Mouse (Mus musculus) neural tube, embryonic 12.5 days (tissue): ENCODE results near the gene Junb. TPM values are rescaled to one million over a fixed set of nuclear protein-coding genes. Genes with fewer than 3 reads are reported as not detected.

Experiments used
- ATAC-seq: fragments of 200-750 bp; cut with Nextera tagmentation; 2 replicates; pipeline ENCODE4 v1.8.0; 2017; ENCODE audit warnings: low read depth, mild to moderate bottlenecking, moderate TSS enrichment, moderate library complexity; ENCODE audit not compliant: low FRiP score
- H3K27ac ChIP-seq: fragments of 300-500 bp; sonication (generic); 2 replicates; pipeline ENCODE4 v1.5.1; 2016
- H3K27me3 ChIP-seq: fragments of 300-500 bp; sonication (generic); replicated peaks from 2 replicates; pipeline ENCODE4 v1.6.1; 2016; ENCODE audit warnings: mild to moderate bottlenecking
- H3K36me3 ChIP-seq: fragments of 300-500 bp; sonication (generic); 2 replicates; pipeline ENCODE4 v1.6.1; 2016; ENCODE audit warnings: mild to moderate bottlenecking
- H3K4me1 ChIP-seq: fragments of 300-500 bp; sonication (generic); 2 replicates; pipeline ENCODE4 v1.6.1; 2016
- H3K4me2 ChIP-seq: fragments of 300-500 bp; sonication (generic); replicated peaks from 2 replicates; pipeline ENCODE4 v1.6.1; 2016; ENCODE audit warnings: mild to moderate bottlenecking
- H3K4me3 ChIP-seq: fragments of 300-500 bp; sonication (generic); 2 replicates; pipeline ENCODE4 v1.5.1; 2016
- H3K9ac ChIP-seq: fragments of 300-500 bp; sonication (generic); 2 replicates; pipeline ENCODE4 v1.6.1; 2016; ENCODE audit warnings: mild to moderate bottlenecking
- H3K9me3 ChIP-seq: fragments of 300-500 bp; sonication (generic); 2 replicates; pipeline ENCODE4 v1.6.1; 2016; ENCODE audit warnings: mild to moderate bottlenecking
- WGBS: fragments of 180-500 bp; shearing (Covaris S2); methylation state at CpG from one replicate; pipeline ENCODE4 v1.1.7; 2016; 5-methylcytosine and 5-hydroxymethylcytosine counted together
- polyA plus RNA-seq: library from polyadenylated mRNA; unstranded; fragments of >200 nt; fragmentation: Nextera tagmentation; extraction: Ambion mirVana; gene quantifications from 2 replicates; pipeline ENCODE4 v1.2.1, GENCODE M21; 2016

Gene Junb
- polyA plus RNA-seq, 1 experiment from 2014 or later = 9.9 TPM

- H3K36me3 ChIP-seq = no peaks in the 10 kb centered on the region
- no peak for ATAC-seq
- no peak overlapping the region for H3K4me2 ChIP-seq
- H3K4me3 ChIP-seq = no peak overlapping the region
- H3K9ac ChIP-seq = no peak overlapping the region
- H3K4me1 ChIP-seq = peaks cover 7% of the 10 kb centered on the region; the same call in 1 of the 2 replicates
- H3K27me3 ChIP-seq = peaks cover 60% of the 10 kb centered on the region
- no peaks in the 10 kb centered on the region for H3K9me3 ChIP-seq
- no peak overlapping the region for H3K27ac ChIP-seq
- 17% methylated on average over 28 of the region's 28 CpGs for WGBS
Observed at GRCm38 (mm10) chr8:85011242-85011641, 32.7 kb upstream of the Junb start.

- ATAC-seq = no peak
- H3K36me3 ChIP-seq = peaks cover 3% of the 10 kb centered on the region; the same call in 1 of the 2 replicates
- H3K4me1 ChIP-seq = no peaks in the 10 kb centered on the region
- no peak overlapping the region for H3K4me3 ChIP-seq
- peaks cover 38% of the 10 kb centered on the region for H3K27me3 ChIP-seq
- H3K9me3 ChIP-seq = no peaks in the 10 kb centered on the region
- no peak overlapping the region for H3K27ac ChIP-seq
- WGBS = 15% methylated on average over 25 of the region's 25 CpGs
- H3K4me2 ChIP-seq = no peak overlapping the region
- no peak overlapping the region for H3K9ac ChIP-seq
Observed at GRCm38 (mm10) chr8:85007686-85008085, 29.2 kb upstream of the Junb start.

GRCm38 (mm10) chr8:84997649-84998295 is 19.3 kb upstream of the Junb start:
- no peak overlapping the region for H3K27ac ChIP-seq
- peak overlapping the region; percentile 36; the same call in 1 of the 2 replicates for H3K9ac ChIP-seq
- H3K9me3 ChIP-seq = 0 out of 2 replicates have a peak, but pooled peaks cover 3% of the 10 kb centered on the region
- peaks cover 2% of the 10 kb centered on the region; the same call in 1 of the 2 replicates for H3K36me3 ChIP-seq
- peak; percentile 75 for ATAC-seq
- no peak overlapping the region; the same call in 1 of the 2 replicates for H3K4me3 ChIP-seq
- H3K27me3 ChIP-seq = peaks cover 16% of the 10 kb centered on the region
- peak overlapping the region; percentile 49 for H3K4me2 ChIP-seq
- WGBS = 8% methylated on average over 19 of the region's 19 CpGs
- H3K4me1 ChIP-seq = peaks cover 9% of the 10 kb centered on the region; the same call in 1 of the 2 replicates

GRCm38 (mm10) chr8:84996978-84997377 is 18.5 kb upstream of the Junb start:
- Histone ChIP-seq H3K4me3 (no peak overlapping the region), H3K4me1 (peaks cover 9% of the 10 kb centered on the region; the same call in 1 of the 2 replicates), H3K36me3 (no peaks in the 10 kb centered on the region), H3K27ac (no peak overlapping the region), H3K4me2 (no peak overlapping the region), H3K9me3 (0 out of 2 replicates have a peak, but pooled peaks cover 3% of the 10 kb centered on the region), H3K9ac (no peak overlapping the region), H3K27me3 (peaks cover 16% of the 10 kb centered on the region)
- 79% methylated on average over 5 of the region's 5 CpGs for WGBS
- no peak for ATAC-seq

GRCm38 (mm10) chr8:84995680-84996079 is 17.2 kb upstream of the Junb start:
- WGBS = 23% methylated on average over 25 of the region's 25 CpGs
- Histone ChIP-seq H3K4me2 (0 out of 2 replicates have a peak overlapping the region, but pooled peaks have one; percentile 20), H3K9me3 (0 out of 2 replicates have a peak, but pooled peaks cover 3% of the 10 kb centered on the region), H3K4me1 (peaks cover 14% of the 10 kb centered on the region; the same call in 1 of the 2 replicates), H3K36me3 (no peaks in the 10 kb centered on the region), H3K4me3 (no peak overlapping the region), H3K27me3 (peaks cover 16% of the 10 kb centered on the region), H3K9ac (peak overlapping the region; percentile 26; the same call in 1 of the 2 replicates), H3K27ac (no peak overlapping the region)
- no peak for ATAC-seq

- H3K4me3 ChIP-seq = no peak overlapping the region
- H3K27me3 ChIP-seq = peaks cover 16% of the 10 kb centered on the region
- no peaks in the 10 kb centered on the region for H3K36me3 ChIP-seq
- H3K9ac ChIP-seq = no peak overlapping the region
- H3K4me1 ChIP-seq = peaks cover 15% of the 10 kb centered on the region; the same call in 1 of the 2 replicates
- ATAC-seq = no peak
- WGBS = 95% methylated on average over 9 of the region's 9 CpGs
- H3K4me2 ChIP-seq = no peak overlapping the region
- H3K9me3 ChIP-seq = 0 out of 2 replicates have a peak, but pooled peaks cover 3% of the 10 kb centered on the region
- H3K27ac ChIP-seq = no peak overlapping the region
Observed at GRCm38 (mm10) chr8:84994375-84994774, 15.9 kb upstream of the Junb start.

- 1% methylated on average over 15 of the region's 15 CpGs for WGBS
- no peak overlapping the region for H3K27ac ChIP-seq
- H3K4me1 ChIP-seq = peaks cover 14% of the 10 kb centered on the region; the same call in 1 of the 2 replicates
- H3K4me2 ChIP-seq = peak overlapping the region; percentile 89
- peak overlapping the region; percentile 62 for H3K9ac ChIP-seq
- ATAC-seq = peak; percentile 67
- H3K36me3 ChIP-seq = no peaks in the 10 kb centered on the region
- peak overlapping the region; percentile 55 for H3K4me3 ChIP-seq
- no peaks in the 10 kb centered on the region for H3K9me3 ChIP-seq
- peaks cover 33% of the 10 kb centered on the region for H3K27me3 ChIP-seq
Observed at GRCm38 (mm10) chr8:84990836-84991235, 12.3 kb upstream of the Junb start.

GRCm38 (mm10) chr8:84990349-84990748 is 11.8 kb upstream of the Junb start, which contains the start of gene Hook2:
Hook2 (plus strand) TSS chr8:84990603.
- peak; percentile 94 for ATAC-seq
- Histone ChIP-seq H3K36me3 (no peaks in the 10 kb centered on the region), H3K4me2 (peak within 1 kb of the TSS; percentile 89), H3K9ac (peak within 1 kb of the TSS; percentile 62), H3K4me1 (peaks cover 16% of the 10 kb centered on the region), H3K4me3 (peak within 1 kb of the TSS; percentile 55), H3K27me3 (peaks cover 28% of the 10 kb centered on the region), H3K27ac (no peak within 1 kb of the TSS), H3K9me3 (no peaks in the 10 kb centered on the region)
- under 1% methylated on average over 28 of the region's 28 CpGs for WGBS

GRCm38 (mm10) chr8:84989810-84990209 is 11.3 kb upstream of the Junb start:
- Histone ChIP-seq H3K9ac (peak overlapping the region; percentile 61), H3K4me3 (peak overlapping the region; percentile 55), H3K27ac (no peak overlapping the region), H3K27me3 (peaks cover 27% of the 10 kb centered on the region), H3K36me3 (no peaks in the 10 kb centered on the region), H3K9me3 (no peaks in the 10 kb centered on the region), H3K4me1 (peaks cover 21% of the 10 kb centered on the region), H3K4me2 (peak overlapping the region; percentile 89)
- peak; percentile 74 for ATAC-seq
- WGBS = under 1% methylated on average over 15 of the region's 15 CpGs

GRCm38 (mm10) chr8:84989311-84989731 is 10.8 kb upstream of the Junb start:
- 8% methylated on average over 15 of the region's 15 CpGs for WGBS

GRCm38 (mm10) chr8:84987903-84988302 is 9.4 kb upstream of the Junb start:
- Histone ChIP-seq H3K9me3 (no peaks in the 10 kb centered on the region), H3K36me3 (no peaks in the 10 kb centered on the region), H3K4me1 (peaks cover 26% of the 10 kb centered on the region), H3K27ac (no peak overlapping the region), H3K4me2 (no peak overlapping the region), H3K4me3 (no peak overlapping the region), H3K9ac (no peak overlapping the region), H3K27me3 (peaks cover 27% of the 10 kb centered on the region)
- no peak for ATAC-seq
- WGBS = 75% methylated on average over 2 of the region's 2 CpGs

More at GRCm38 (mm10) chr8:84989311-84989731, 10.8 kb upstream of the Junb start:
- Histone ChIP-seq H3K27me3 (peaks cover 27% of the 10 kb centered on the region), H3K27ac (no peak overlapping the region), H3K4me2 (peak overlapping the region; percentile 89), H3K9ac (no peak overlapping the region), H3K4me1 (peaks cover 26% of the 10 kb centered on the region), H3K9me3 (no peaks in the 10 kb centered on the region), H3K4me3 (no peak overlapping the region), H3K36me3 (no peaks in the 10 kb centered on the region)
- ATAC-seq = no peak

GRCm38 (mm10) chr8:84987388-84987787 is 8.9 kb upstream of the Junb start:
- Histone ChIP-seq H3K9me3 (no peaks in the 10 kb centered on the region), H3K27me3 (peaks cover 32% of the 10 kb centered on the region)

More at GRCm38 (mm10) chr8:84987388-84987787, 8.9 kb upstream of the Junb start:
- 83% methylated on average over 5 of the region's 5 CpGs for WGBS
- Histone ChIP-seq H3K9ac (no peak overlapping the region), H3K4me1 (peaks cover 26% of the 10 kb centered on the region), H3K4me3 (no peak overlapping the region), H3K27ac (no peak overlapping the region), H3K36me3 (no peaks in the 10 kb centered on the region), H3K4me2 (no peak overlapping the region)
- ATAC-seq = no peak
